In genomic region chr16:46195792-46196191, GRCm38 (mm10) we compare ENCODE assay signal across 21 mouse cellular contexts. TPM values are rescaled to one million over a fixed set of nuclear protein-coding genes. Genes with fewer than 3 reads are reported as not detected.
A peak's percentile ranks its signal among the peaks of the same experiment; 100 is the strongest.
DNase-seq lines count a peak whose midpoint lies in the region; ATAC-seq and TF ChIP-seq lines count a peak whose summit lies in the region.
"Had no signal": no experiment of that assay in that cellular context is flagged by ENCODE, and none has a peak within 500 bp of the region (broad histone marks: within the 10 kb centered on the region; RNA-seq: fewer than 3 reads in every experiment).

No protein-coding gene starts in this region.

- peak; percentile 78; the same call in 1 of the 2 replicates for ATAC-seq in kidney, embryonic 14.5 days (ENCODE audit: low FRiP score, low TSS enrichment)
- peak; percentile 64; the same call in 1 of the 2 replicates for ATAC-seq in kidney, embryonic 15.5 days (replicated peaks; ENCODE audit: low FRiP score)
- ATAC-seq in kidney, postnatal 0 days (replicated peaks; ENCODE audit: low FRiP score, low read depth), result no peak
- ATAC-seq: activated CD4-positive, CD25-positive, alpha-beta regulatory T cell, adult 4 months; CD4-positive, CD25-positive, alpha-beta regulatory T cell, adult 4 months; Patski had no signal

- no peak for DNase-seq in kidney, adult 11 months
- DNase-seq in kidney, adult 8-10 months, result no peak
- peak; percentile 21 for DNase-seq in kidney, postnatal 0 days (ENCODE audit: low spot score)
- DNase-seq in kidney, postnatal 10 days, result no peak
- DNase-seq: adrenal gland, adult 2 months; adrenal gland, adult 8-10 months; adrenal gland, postnatal 10 days; adrenal gland, postnatal 14 days; adrenal gland, postnatal 25 days; adrenal gland, postnatal 36 days; B cell, adult 2 months; cerebellum, adult 11 months; cerebellum, adult 11-12 months; cerebellum, adult 18-20 months had no signal

- H3K4me2 ChIP-seq in kidney, embryonic 14.5 days (replicated peaks; ENCODE audit: low read depth, low read length), result no peak overlapping the region
- no peak overlapping the region for H3K4me2 ChIP-seq in kidney, embryonic 15.5 days
- no peak overlapping the region for H3K4me2 ChIP-seq in kidney, postnatal 0 days (ENCODE audit: low read length)

- H3K9me3 ChIP-seq in kidney, embryonic 14.5 days (ENCODE audit: control insufficient read depth, low read length), result no peaks in the 10 kb centered on the region
- H3K9me3 ChIP-seq in kidney, embryonic 15.5 days (replicated peaks), result no peaks in the 10 kb centered on the region
- no peaks in the 10 kb centered on the region for H3K9me3 ChIP-seq in kidney, postnatal 0 days (replicated peaks; ENCODE audit: low read length)

- WGBS in kidney, embryonic 14.5 days, result 49% methylated on average over 5 of the region's 5 CpGs
- WGBS in kidney, embryonic 15.5 days, result 49% methylated on average over 5 of the region's 5 CpGs
- WGBS in kidney, postnatal 0 days, result 46% methylated on average over 5 of the region's 5 CpGs

- no peaks in the 10 kb centered on the region for H3K4me1 ChIP-seq in kidney, embryonic 14.5 days (ENCODE audit: control insufficient read depth, insufficient read depth, low read length)
- no peaks in the 10 kb centered on the region for H3K4me1 ChIP-seq in kidney, embryonic 15.5 days
- H3K4me1 ChIP-seq in kidney, postnatal 0 days (replicated peaks; ENCODE audit: insufficient read depth, low read length), result no peaks in the 10 kb centered on the region

- no peaks in the 10 kb centered on the region for H3K27me3 ChIP-seq in kidney, embryonic 14.5 days (ENCODE audit: control insufficient read depth, insufficient read depth, low read length)
- no peaks in the 10 kb centered on the region for H3K27me3 ChIP-seq in kidney, embryonic 15.5 days
- H3K27me3 ChIP-seq in kidney, postnatal 0 days (ENCODE audit: insufficient read depth, low read length), result no peaks in the 10 kb centered on the region
- H3K27me3 ChIP-seq: CH12.LX had no signal

- no peak overlapping the region for H3K9ac ChIP-seq in kidney, embryonic 14.5 days (ENCODE audit: low read depth, low read length)
- no peak overlapping the region for H3K9ac ChIP-seq in kidney, embryonic 15.5 days
- H3K9ac ChIP-seq in kidney, postnatal 0 days (ENCODE audit: low read depth, low read length), result no peak overlapping the region

- H3K4me3 ChIP-seq in kidney, embryonic 14.5 days (ENCODE audit: low read length), result no peak overlapping the region
- no peak overlapping the region for H3K4me3 ChIP-seq in kidney, embryonic 15.5 days (replicated peaks)
- H3K4me3 ChIP-seq in kidney, postnatal 0 days (replicated peaks; ENCODE audit: low read depth, low read length), result no peak overlapping the region

- TF ChIP-seq CTCF in kidney, postnatal 0 days (IDR thresholded peaks at IDR 0.05; ENCODE audit: low read depth), result no peak

- no peak overlapping the region for H3K27ac ChIP-seq in kidney, embryonic 14.5 days (ENCODE audit: low read depth, low read length)
- H3K27ac ChIP-seq in kidney, embryonic 15.5 days, result no peak overlapping the region
- no peak overlapping the region for H3K27ac ChIP-seq in kidney, postnatal 0 days

- H3K36me3 ChIP-seq in kidney, embryonic 14.5 days (ENCODE audit: control insufficient read depth, insufficient read depth, low read length), result no peaks in the 10 kb centered on the region
- no peaks in the 10 kb centered on the region for H3K36me3 ChIP-seq in kidney, embryonic 15.5 days
- no peaks in the 10 kb centered on the region for H3K36me3 ChIP-seq in kidney, postnatal 0 days (ENCODE audit: insufficient read depth, low read length)
- H3K36me3 ChIP-seq: G1E had no signal

RNA-seq across cellular contexts. Expression of gene Gm4737, which starts 40.9 kb away (rescaled TPM):
- polyA plus RNA-seq in kidney, embryonic 14.5 days (2014; fragmentation: Nextera tagmentation; extraction: Ambion mirVana), result 3.0 and 3.3 TPM in 2 replicates
- polyA plus RNA-seq in kidney, embryonic 15.5 days (2015; fragmentation: Nextera tagmentation; extraction: Ambion mirVana), result 3.4 TPM in 2 replicates
- 3.5 and 4.1 TPM in 2 replicates for polyA plus RNA-seq in kidney, postnatal 0 days (2015; fragmentation: Nextera tagmentation; extraction: Ambion mirVana)
